Mouse (Mus musculus) lung, postnatal 0 days (tissue): ENCODE measurements at regions not wholly inside any gene's neighbourhood (a gene's known extent, or its start where the extent isn't known, plus 50 kb on each side); places are given as distances from the start of the nearest gene placed in this dataset.

ENCODE experiments used
- ATAC-seq: fragments of 200-750 bp; cut with Nextera tagmentation; 2 replicates; pipeline ENCODE4 v1.8.0; 2017; ENCODE audit warnings: moderate library complexity
- DNase-seq: peaks from one replicate; pipeline ENCODE4 v3.0.0-alpha.2; 2016; ENCODE audit warnings: low spot score
- H3K27ac ChIP-seq: fragments of 300-500 bp; sonication (generic); 2 replicates; pipeline ENCODE4 v1.5.1; 2014; ENCODE audit warnings: antibody characterized with exemption, mild to moderate bottlenecking, low read length, mixed read lengths
- H3K27me3 ChIP-seq: fragments of 300-500 bp; sonication (generic); replicated peaks from 2 replicates; pipeline ENCODE4 v1.6.1; 2014; ENCODE audit warnings: low read length, mixed read lengths; ENCODE audit not compliant: insufficient read depth
- H3K36me3 ChIP-seq: fragments of 300-500 bp; sonication (generic); 2 replicates; pipeline ENCODE4 v1.6.1; 2014; ENCODE audit warnings: low read length, mixed read lengths; ENCODE audit not compliant: insufficient read depth
- H3K4me1 ChIP-seq: fragments of 300-500 bp; sonication (generic); 2 replicates; pipeline ENCODE4 v1.6.1; 2014; ENCODE audit warnings: antibody characterized with exemption, low read depth, low read length, mixed read lengths; ENCODE audit not compliant: insufficient read depth
- H3K4me2 ChIP-seq: fragments of 300-500 bp; sonication (generic); replicated peaks from 2 replicates; pipeline ENCODE4 v1.6.1; 2014; ENCODE audit warnings: low read depth, mild to moderate bottlenecking, low read length, moderate library complexity, mixed read lengths
- H3K4me3 ChIP-seq: fragments of 300-500 bp; sonication (generic); 2 replicates; pipeline ENCODE4 v1.5.1; 2014; ENCODE audit warnings: low read depth, low read length
- H3K9ac ChIP-seq: fragments of 300-500 bp; sonication (generic); replicated peaks from 2 replicates; pipeline ENCODE4 v1.6.1; 2014; ENCODE audit warnings: low read depth, mild to moderate bottlenecking
- H3K9me3 ChIP-seq: fragments of 300-500 bp; sonication (generic); 2 replicates; pipeline ENCODE4 v1.6.1; 2016; ENCODE audit warnings: low read length, mixed read lengths
- CTCF ChIP-seq: IDR thresholded peaks from 2 replicates; pipeline ENCODE4 v1.5.1; 2016; ENCODE audit warnings: antibody characterized with exemption, mild to moderate bottlenecking
- EP300 ChIP-seq: IDR thresholded peaks from 2 replicates; pipeline ENCODE4 v1.6.1; 2016; ENCODE audit warnings: antibody characterized with exemption, mild to moderate bottlenecking, control low read depth
- WGBS: fragments of 180-500 bp; shearing (Covaris S2); extraction: QIAGEN DNeasy Blood & Tissue Kit; methylation state at CpG from one replicate; pipeline ENCODE4 v1.1.7; 2014; 5-methylcytosine and 5-hydroxymethylcytosine counted together

- Histone ChIP-seq H3K9me3 (no peaks in the 10 kb centered on the region), H3K4me2 (no peak overlapping the region), H3K4me1 (no peaks in the 10 kb centered on the region), H3K36me3 (no peaks in the 10 kb centered on the region), H3K27ac (no peak overlapping the region), H3K27me3 (no peaks in the 10 kb centered on the region), H3K4me3 (no peak overlapping the region), H3K9ac (no peak overlapping the region)
- 22% methylated on average over 6 of the region's 6 CpGs for WGBS
- ATAC-seq (peak; percentile 19; the same call in 1 of the 2 replicates), DNase-seq (peak; percentile 34)
- TF ChIP-seq CTCF (no peak), EP300 (no peak)
Observed at GRCm38 (mm10) chr14:25173281-25173680, 285.7 kb upstream of the Zmiz1 start.

DNA sequence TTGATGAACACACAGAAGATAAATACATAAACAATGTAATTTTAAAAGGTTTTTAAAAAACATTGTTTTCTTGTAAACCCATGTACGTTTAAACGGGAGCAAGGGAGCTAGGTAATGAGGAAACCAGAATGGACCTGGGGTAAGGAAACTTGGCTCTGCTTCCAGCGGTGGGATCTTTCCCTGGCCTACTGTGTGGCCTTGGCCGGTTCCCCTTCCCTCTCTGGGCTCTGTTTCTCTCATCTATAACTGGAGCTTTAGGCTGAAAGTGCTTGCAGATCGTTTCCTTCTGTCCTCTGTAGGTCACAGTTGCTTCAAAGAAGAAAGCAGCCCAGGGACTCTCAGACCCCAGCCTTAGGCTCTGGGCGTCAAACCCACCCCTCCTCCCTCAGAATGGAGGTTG is 285.1 kb upstream of the Zmiz1 start:
- WGBS: 64% methylated on average over 6 of the region's 6 CpGs

DNA sequence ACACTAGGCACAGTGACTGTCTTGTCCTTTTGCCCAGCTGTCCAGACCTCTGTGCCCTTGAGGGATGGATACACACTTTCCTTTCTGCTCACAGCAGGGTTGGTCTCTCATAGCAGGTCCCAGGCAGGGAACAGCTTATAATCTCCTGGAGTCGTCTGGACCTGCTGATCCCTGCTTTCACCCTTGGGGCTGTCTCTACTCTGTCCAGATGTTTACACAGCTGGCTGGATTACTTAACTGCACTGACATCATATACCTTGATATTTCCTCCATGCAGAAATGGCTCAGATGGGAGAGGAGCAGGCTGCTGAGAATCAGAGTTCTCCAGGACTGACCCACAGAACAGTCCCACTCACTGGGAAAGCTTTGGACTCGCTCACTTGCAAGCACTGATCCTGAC is 284.6 kb upstream of the Zmiz1 start:
- Histone ChIP-seq H3K4me2 (no peak overlapping the region), H3K4me3 (no peak overlapping the region), H3K9ac (no peak overlapping the region), H3K36me3 (no peaks in the 10 kb centered on the region), H3K27me3 (no peaks in the 10 kb centered on the region), H3K4me1 (no peaks in the 10 kb centered on the region), H3K27ac (no peak overlapping the region), H3K9me3 (no peaks in the 10 kb centered on the region)
- no peak for TF ChIP-seq CTCF
- TF ChIP-seq EP300: no peak
- 49% methylated on average over 2 of the region's 2 CpGs for WGBS
- ATAC-seq (no peak), DNase-seq (no peak)

More for the DNA sequence above, 285.1 kb upstream of the Zmiz1 start:
- Histone ChIP-seq H3K9ac (no peak overlapping the region), H3K4me1 (no peaks in the 10 kb centered on the region), H3K27ac (no peak overlapping the region), H3K4me2 (no peak overlapping the region), H3K27me3 (no peaks in the 10 kb centered on the region), H3K9me3 (no peaks in the 10 kb centered on the region), H3K4me3 (no peak overlapping the region), H3K36me3 (no peaks in the 10 kb centered on the region)
- TF ChIP-seq EP300 (no peak), CTCF (no peak)
- no peak for ATAC-seq
- DNase-seq: no peak

DNA sequence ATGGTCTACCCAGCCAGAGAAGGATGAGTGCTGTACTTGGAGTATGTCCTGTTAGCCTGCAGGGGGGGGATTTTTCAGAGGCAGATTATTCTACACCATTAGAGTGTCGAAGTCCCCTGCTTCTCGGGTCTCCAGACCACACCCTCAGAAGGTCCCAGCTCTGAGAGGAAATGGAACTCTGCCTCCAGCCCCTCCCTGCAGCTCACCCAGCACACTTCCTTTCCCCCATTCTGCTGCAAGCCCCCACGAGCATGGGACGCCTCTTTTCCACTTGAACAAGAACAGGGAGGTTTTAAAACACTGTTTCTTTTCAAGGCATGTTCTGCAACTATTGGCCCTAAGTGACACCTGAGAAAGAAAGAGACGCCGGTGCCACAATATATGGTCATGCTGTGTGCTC is 282.8 kb upstream of the Zmiz1 start:
- TF ChIP-seq EP300 (no peak), CTCF (no peak)
- DNase-seq (no peak), ATAC-seq (no peak)
- Histone ChIP-seq H3K4me1 (no peaks in the 10 kb centered on the region), H3K4me3 (no peak overlapping the region), H3K9ac (no peak overlapping the region), H3K27me3 (no peaks in the 10 kb centered on the region), H3K27ac (no peak overlapping the region), H3K36me3 (no peaks in the 10 kb centered on the region), H3K4me2 (no peak overlapping the region), H3K9me3 (no peaks in the 10 kb centered on the region)
- 42% methylated on average over 6 of the region's 6 CpGs for WGBS

DNA sequence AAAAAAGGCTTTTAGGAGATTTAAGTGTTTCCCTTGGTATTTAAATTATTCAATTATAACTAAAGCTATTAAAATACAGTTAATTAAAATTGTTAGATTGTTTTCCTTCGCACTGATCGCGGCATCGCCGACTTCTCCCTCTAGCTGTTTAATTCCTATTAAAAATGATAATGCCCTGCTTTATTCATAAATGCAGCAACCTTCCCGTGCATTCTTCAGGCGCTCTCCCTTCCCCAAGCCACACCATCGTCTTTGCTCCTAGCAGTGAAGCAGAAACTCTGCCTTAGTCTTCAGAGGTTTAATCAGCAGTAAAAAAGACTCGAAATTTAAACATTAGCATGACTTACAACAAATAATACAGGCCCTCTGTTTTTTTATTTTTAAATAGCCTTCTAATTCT is 278.9 kb upstream of the Zmiz1 start:
- no peak overlapping the region for H3K9ac ChIP-seq
- H3K36me3 ChIP-seq: no peaks in the 10 kb centered on the region
- H3K4me2 ChIP-seq: no peak overlapping the region
- WGBS: 75% methylated on average over 9 of the region's 9 CpGs
- H3K9me3 ChIP-seq: no peaks in the 10 kb centered on the region
- H3K27ac ChIP-seq: no peak overlapping the region
- ATAC-seq (no peak), DNase-seq (no peak)
- no peak overlapping the region for H3K4me3 ChIP-seq
- H3K27me3 ChIP-seq: no peaks in the 10 kb centered on the region
- TF ChIP-seq CTCF (no peak), EP300 (no peak)
- H3K4me1 ChIP-seq: no peaks in the 10 kb centered on the region

DNA sequence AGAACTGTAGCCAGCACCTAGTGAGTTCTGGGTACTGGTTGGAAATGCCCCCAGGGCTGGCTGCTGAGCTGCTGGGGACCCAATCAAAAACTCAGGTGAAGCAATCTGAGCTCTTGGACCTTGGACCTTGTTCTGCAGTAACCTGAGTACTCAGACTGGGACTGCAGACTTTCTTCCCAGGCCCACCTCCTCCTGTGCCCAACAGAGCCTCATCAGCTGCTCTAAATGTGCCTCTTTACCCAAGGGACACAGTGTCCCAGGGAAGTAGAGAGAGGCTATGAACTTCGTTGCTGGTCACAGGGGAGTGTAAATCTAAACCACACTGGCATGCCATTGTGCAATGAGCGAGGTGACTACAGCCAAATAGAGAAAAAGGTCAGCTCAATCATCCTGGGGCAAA is 277.6 kb upstream of the Zmiz1 start:
- WGBS: 37% methylated on average over 2 of the region's 2 CpGs
- ATAC-seq: peak; percentile 17; the same call in 1 of the 2 replicates
- H3K4me1 ChIP-seq: no peaks in the 10 kb centered on the region

DNA sequence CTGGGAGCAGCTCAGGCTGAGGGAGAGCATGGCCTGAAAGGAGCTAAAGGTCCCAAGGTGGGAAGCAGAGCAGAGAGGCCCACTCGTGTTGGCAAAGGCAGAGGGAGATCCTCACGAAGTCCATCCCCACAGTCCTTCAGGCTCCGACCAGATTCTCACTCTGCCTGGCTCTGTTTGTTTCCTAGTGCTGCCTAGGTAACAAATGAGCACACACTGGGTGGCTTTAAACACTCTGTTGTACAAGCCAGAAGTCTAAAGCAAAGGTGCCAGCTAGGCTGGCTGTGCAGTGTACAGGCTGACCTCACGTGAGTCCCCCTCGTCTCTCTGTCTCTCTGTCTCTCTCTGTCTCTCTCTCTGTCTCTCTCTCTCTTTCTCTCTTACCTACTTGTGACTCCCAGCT is 274.9 kb upstream of the Zmiz1 start:
- Histone ChIP-seq H3K9ac (no peak overlapping the region), H3K36me3 (no peaks in the 10 kb centered on the region), H3K9me3 (no peaks in the 10 kb centered on the region), H3K4me2 (no peak overlapping the region), H3K27me3 (no peaks in the 10 kb centered on the region), H3K27ac (no peak overlapping the region), H3K4me3 (no peak overlapping the region), H3K4me1 (no peaks in the 10 kb centered on the region)
- TF ChIP-seq EP300: no peak
- WGBS: 55% methylated on average over 5 of the region's 5 CpGs
- ATAC-seq (peak; percentile 28; the same call in 1 of the 2 replicates), DNase-seq (no peak)

More for the DNA sequence above, 277.6 kb upstream of the Zmiz1 start:
- no peaks in the 10 kb centered on the region for H3K36me3 ChIP-seq
- DNase-seq: no peak
- H3K9ac ChIP-seq: no peak overlapping the region
- H3K27ac ChIP-seq: no peak overlapping the region
- H3K4me2 ChIP-seq: no peak overlapping the region
- no peaks in the 10 kb centered on the region for H3K27me3 ChIP-seq
- no peaks in the 10 kb centered on the region for H3K9me3 ChIP-seq
- TF ChIP-seq CTCF: no peak
- TF ChIP-seq EP300: no peak
- H3K4me3 ChIP-seq: no peak overlapping the region
